Mouse (Mus musculus) cortical plate, adult 2 months (tissue): Measurements from ENCODE around the gene Per2. TPM values are rescaled to one million over a fixed set of nuclear protein-coding genes. Genes with fewer than 3 reads are reported as not detected.
A peak's percentile ranks its signal among the peaks of the same experiment; 100 is the strongest.

Source experiments
- H3K27ac ChIP-seq: fragments of 200-500 bp; 2 replicates; pipeline ENCODE4 v1.5.1; 2012; ENCODE audit warnings: low read length, control low read depth, inconsistent platforms; ENCODE audit not compliant: insufficient read depth
- H3K4me1 ChIP-seq: fragments of 200-500 bp; 2 replicates; pipeline ENCODE4 v1.6.1; 2011; ENCODE audit warnings: low read length; ENCODE audit not compliant: control insufficient read depth, insufficient read depth
- H3K4me3 ChIP-seq: fragments of 200-500 bp; 2 replicates; pipeline ENCODE4 v1.5.1; 2011; ENCODE audit warnings: mild to moderate bottlenecking, low read length, control low read depth; ENCODE audit not compliant: insufficient read depth
- CTCF ChIP-seq: fragments of 200-500 bp; IDR thresholded peaks from 2 replicates; pipeline ENCODE4 v1.5.1; 2011; ENCODE audit warnings: mild to moderate bottlenecking, control low read depth, low read length; ENCODE audit not compliant: insufficient read depth; ENCODE audit errors: extremely low read depth
- POLR2A ChIP-seq: fragments of 200-500 bp; IDR thresholded peaks from 2 replicates; pipeline ENCODE4 v1.6.1; 2011; ENCODE audit warnings: mild to moderate bottlenecking, low read length, control low read depth; ENCODE audit not compliant: insufficient read depth; ENCODE audit errors: extremely low read depth
- polyA plus RNA-seq: library from polyadenylated mRNA; depleted of rRNA; stranded (reverse); fragments of >200 nt; gene quantifications from 2 replicates; pipeline ENCODE4 v1.2.3, GENCODE M21; 2012

The Per2 gene
- polyA plus RNA-seq, 1 experiment, result 24.3 TPM

GRCm38 (mm10) chr1:91419862-91420600, 39.1 kb downstream of the Per2 start:
- Histone ChIP-seq H3K4me1 (no peaks in the 10 kb centered on the region), H3K27ac (no peak overlapping the region), H3K4me3 (no peak overlapping the region)
- TF ChIP-seq POLR2A (no peak), CTCF (no peak)

GRCm38 (mm10) chr1:91417991-91418390, 41.1 kb downstream of the Per2 start:
- TF ChIP-seq POLR2A (no peak), CTCF (no peak)
- no peaks in the 10 kb centered on the region for H3K4me1 ChIP-seq
- H3K4me3 ChIP-seq, result no peak overlapping the region
- no peak overlapping the region for H3K27ac ChIP-seq

- Histone ChIP-seq H3K27ac (no peak overlapping the region), H3K4me1 (0 out of 2 replicates have a peak, but pooled peaks cover 2% of the 10 kb centered on the region), H3K4me3 (no peak overlapping the region)
- TF ChIP-seq POLR2A (no peak), CTCF (no peak)
Observed at GRCm38 (mm10) chr1:91415311-91415710, 43.8 kb downstream of the Per2 start.

- Histone ChIP-seq H3K4me3 (no peak overlapping the region), H3K27ac (no peak overlapping the region), H3K4me1 (0 out of 2 replicates have a peak, but pooled peaks cover 2% of the 10 kb centered on the region)
- TF ChIP-seq POLR2A (no peak), CTCF (no peak)
Observed at GRCm38 (mm10) chr1:91414903-91415302, 44.2 kb downstream of the Per2 start.

GRCm38 (mm10) chr1:91413898-91414594, 45.1 kb downstream of the Per2 start, which contains the start of gene Hes6:
Hes6 (minus strand) TSS chr1:91414038.
- Histone ChIP-seq H3K27ac (no peak within 1 kb of the TSS), H3K4me1 (0 out of 2 replicates have a peak, but pooled peaks cover 2% of the 10 kb centered on the region), H3K4me3 (peak within 1 kb of the TSS; percentile 41)
- TF ChIP-seq POLR2A, result no peak

GRCm38 (mm10) chr1:91413536-91413897, 45.6 kb downstream of the Per2 start:
- TF ChIP-seq CTCF, result no peak
- no peak for TF ChIP-seq POLR2A
- Histone ChIP-seq H3K4me1 (0 out of 2 replicates have a peak, but pooled peaks cover 2% of the 10 kb centered on the region), H3K27ac (no peak overlapping the region), H3K4me3 (peak overlapping the region; percentile 41)

- peak; percentile 73 for TF ChIP-seq POLR2A
- TF ChIP-seq CTCF, result no peak
- Histone ChIP-seq H3K4me3 (peak overlapping the region; percentile 41), H3K4me1 (0 out of 2 replicates have a peak, but pooled peaks cover 2% of the 10 kb centered on the region), H3K27ac (no peak overlapping the region)
Observed at GRCm38 (mm10) chr1:91413030-91413506, 46.1 kb downstream of the Per2 start.

GRCm38 (mm10) chr1:91412286-91413029, 46.7 kb downstream of the Per2 start:
- peak overlapping the region; percentile 41 for H3K4me3 ChIP-seq
- no peak overlapping the region for H3K27ac ChIP-seq
- TF ChIP-seq POLR2A, result no peak
- TF ChIP-seq CTCF, result no peak
- 0 out of 2 replicates have a peak, but pooled peaks cover 2% of the 10 kb centered on the region for H3K4me1 ChIP-seq

- no peak for TF ChIP-seq POLR2A
- no peak for TF ChIP-seq CTCF
- H3K27ac ChIP-seq, result no peak overlapping the region
- peak overlapping the region; percentile 41; the same call in 1 of the 2 replicates for H3K4me3 ChIP-seq
Observed at GRCm38 (mm10) chr1:91411631-91412285, 47.4 kb downstream of the Per2 start.

GRCm38 (mm10) chr1:91407819-91408218, 51.3 kb downstream of the Per2 start:
- H3K4me3 ChIP-seq, result no peak overlapping the region
- H3K27ac ChIP-seq, result no peak overlapping the region
- TF ChIP-seq CTCF, result no peak
- TF ChIP-seq POLR2A, result no peak
- H3K4me1 ChIP-seq, result 0 out of 2 replicates have a peak, but pooled peaks cover 2% of the 10 kb centered on the region

More at GRCm38 (mm10) chr1:91411631-91412285, 47.4 kb downstream of the Per2 start:
- H3K4me1 ChIP-seq, result 0 out of 2 replicates have a peak, but pooled peaks cover 2% of the 10 kb centered on the region
